Mouse (Mus musculus) liver, postnatal 0 days (tissue): ENCODE results near the gene Prmt9. TPM values are rescaled to one million over a fixed set of nuclear protein-coding genes. Genes with fewer than 3 reads are reported as not detected.

Source experiments
- ATAC-seq: fragments of 200-750 bp; cut with Nextera tagmentation; 2 replicates; pipeline ENCODE4 v1.8.0; 2017; ENCODE audit warnings: mild to moderate bottlenecking, moderate library complexity
- DNase-seq: peaks from one replicate; pipeline ENCODE4 v3.0.0-alpha.2; 2016
- H3K27ac ChIP-seq: fragments of 300-500 bp; sonication (generic); 2 replicates; pipeline ENCODE4 v1.5.1; 2014; ENCODE audit warnings: antibody characterized with exemption, moderate library complexity, mild to moderate bottlenecking, low read depth
- H3K27me3 ChIP-seq: fragments of 300-500 bp; sonication (generic); 2 replicates; pipeline ENCODE4 v1.6.1; 2014; ENCODE audit warnings: low read length, control low read depth, mixed read lengths; ENCODE audit not compliant: insufficient read depth
- H3K36me3 ChIP-seq: fragments of 300-500 bp; sonication (generic); replicated peaks from 2 replicates; pipeline ENCODE4 v1.6.1; 2014; ENCODE audit warnings: mild to moderate bottlenecking, control low read depth, low read length, moderate library complexity, mixed read lengths; ENCODE audit not compliant: insufficient read depth
- H3K4me1 ChIP-seq: fragments of 300-500 bp; sonication (generic); 2 replicates; pipeline ENCODE4 v1.6.1; 2014; ENCODE audit warnings: antibody characterized with exemption, mild to moderate bottlenecking, control low read depth; ENCODE audit not compliant: insufficient read depth
- H3K4me2 ChIP-seq: fragments of 300-500 bp; sonication (generic); 2 replicates; pipeline ENCODE4 v1.6.1; 2014; ENCODE audit warnings: low read depth, mild to moderate bottlenecking, low read length, moderate library complexity, mixed read lengths
- H3K4me3 ChIP-seq: fragments of 300-500 bp; sonication (generic); 2 replicates; pipeline ENCODE4 v1.5.1; 2014; ENCODE audit warnings: low read depth, low read length
- H3K9ac ChIP-seq: fragments of 300-500 bp; sonication (generic); replicated peaks from 2 replicates; pipeline ENCODE4 v1.6.1; 2014; ENCODE audit warnings: mild to moderate bottlenecking, moderate library complexity
- H3K9me3 ChIP-seq: fragments of 300-500 bp; sonication (generic); 2 replicates; pipeline ENCODE4 v1.6.1; 2016; ENCODE audit warnings: mild to moderate bottlenecking, control low read depth, low read length, mixed read lengths
- CTCF ChIP-seq: sonication (generic); IDR thresholded peaks from 2 replicates; pipeline ENCODE4 v1.5.1; 2016; ENCODE audit warnings: antibody characterized with exemption, low read depth
- EP300 ChIP-seq: IDR thresholded peaks from 2 replicates; pipeline ENCODE4 v1.6.1; 2016; ENCODE audit warnings: antibody characterized with exemption, low read depth, mild to moderate bottlenecking
- WGBS: fragments of 180-500 bp; shearing (Covaris S2); extraction: QIAGEN DNeasy Blood & Tissue Kit; methylation state at CpG from one replicate; pipeline ENCODE4 v1.1.7; 2014; ENCODE audit not compliant: insufficient replicate concordance; 5-methylcytosine and 5-hydroxymethylcytosine counted together
- polyA plus RNA-seq: library from polyadenylated mRNA; unstranded; fragments of >200 nt; fragmentation: Nextera tagmentation; extraction: Ambion mirVana; gene quantifications from 2 replicates; pipeline ENCODE4 v1.2.1, GENCODE M21; 2015

Gene Prmt9
- polyA plus RNA-seq, 1 experiment from 2014 or later, result 6.3 TPM

DNA sequence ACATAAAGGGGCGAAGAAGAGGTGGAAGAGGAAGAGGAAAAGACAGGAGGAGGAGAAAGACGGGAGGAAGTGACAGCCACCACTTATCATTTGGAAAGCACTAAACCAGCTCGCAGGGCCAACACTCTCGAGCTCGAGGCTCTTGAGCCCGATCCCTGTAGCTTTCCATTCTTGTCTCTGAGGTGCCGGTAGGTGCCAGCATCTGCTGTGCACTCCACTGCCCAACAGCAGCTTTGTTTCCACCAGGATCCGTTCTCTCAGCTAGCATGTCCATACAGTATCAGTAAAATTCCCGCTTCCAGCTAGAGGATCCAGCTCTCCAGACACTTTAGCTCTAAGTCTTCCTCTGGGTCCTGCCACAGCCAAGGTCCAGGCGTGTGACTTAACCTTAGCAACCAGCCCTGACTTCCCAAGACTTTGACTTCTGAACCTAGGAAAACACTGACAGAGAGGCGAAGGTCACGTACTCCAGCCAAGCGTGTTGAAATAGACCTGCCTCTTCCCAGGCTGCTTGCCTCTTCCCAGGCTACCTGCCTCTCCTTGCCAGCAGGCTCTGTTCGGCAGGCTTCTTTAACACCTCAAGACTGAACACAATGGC is 25.1 kb upstream of the Prmt9 start:
- ATAC-seq (peak; percentile 50), DNase-seq (no peak)
- Histone ChIP-seq H3K27me3 (no peaks in the 10 kb centered on the region), H3K4me3 (0 out of 2 replicates have a peak overlapping the region, but pooled peaks have one; percentile 3), H3K9ac (no peak overlapping the region), H3K4me2 (peak overlapping the region; percentile 43), H3K36me3 (no peaks in the 10 kb centered on the region), H3K4me1 (peaks cover 12% of the 10 kb centered on the region; the same call in 1 of the 2 replicates), H3K27ac (peak overlapping the region; percentile 34; the same call in 1 of the 2 replicates), H3K9me3 (no peaks in the 10 kb centered on the region)
- 52% methylated on average over 14 of the region's 14 CpGs for WGBS
- TF ChIP-seq CTCF (no peak), EP300 (no peak)

DNA sequence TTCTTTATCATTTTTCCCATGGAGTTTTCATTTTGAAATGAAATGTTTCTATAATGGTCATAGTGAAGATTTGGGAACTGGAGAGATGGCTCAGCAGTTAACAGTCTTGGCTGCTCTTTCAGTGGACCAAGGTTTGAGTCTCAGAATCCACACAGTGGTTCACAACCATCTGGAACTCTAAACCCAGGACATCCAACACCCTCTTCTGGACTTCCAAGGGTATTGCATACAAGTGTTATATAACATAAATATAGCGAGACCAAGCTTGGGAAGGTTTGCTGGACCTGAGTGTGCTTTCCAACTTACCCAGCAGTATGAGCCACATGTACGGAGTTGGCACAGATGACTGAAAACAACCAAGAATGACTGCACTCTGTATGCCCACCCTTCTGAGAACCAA is 24.3 kb upstream of the Prmt9 start:
- H3K27ac ChIP-seq, result no peak overlapping the region
- peaks cover 12% of the 10 kb centered on the region; the same call in 1 of the 2 replicates for H3K4me1 ChIP-seq
- H3K36me3 ChIP-seq, result no peaks in the 10 kb centered on the region
- H3K4me2 ChIP-seq, result 0 out of 2 replicates have a peak overlapping the region, but pooled peaks have one; percentile 43
- TF ChIP-seq EP300 (no peak), CTCF (peak; percentile 57)
- no peak overlapping the region for H3K9ac ChIP-seq
- no peak overlapping the region for H3K4me3 ChIP-seq
- 82% methylated on average over 2 of the region's 2 CpGs for WGBS
- DNase-seq, result no peak
- no peaks in the 10 kb centered on the region for H3K27me3 ChIP-seq
- no peaks in the 10 kb centered on the region for H3K9me3 ChIP-seq
- ATAC-seq, result peak; percentile 47; the same call in 1 of the 2 replicates

DNA sequence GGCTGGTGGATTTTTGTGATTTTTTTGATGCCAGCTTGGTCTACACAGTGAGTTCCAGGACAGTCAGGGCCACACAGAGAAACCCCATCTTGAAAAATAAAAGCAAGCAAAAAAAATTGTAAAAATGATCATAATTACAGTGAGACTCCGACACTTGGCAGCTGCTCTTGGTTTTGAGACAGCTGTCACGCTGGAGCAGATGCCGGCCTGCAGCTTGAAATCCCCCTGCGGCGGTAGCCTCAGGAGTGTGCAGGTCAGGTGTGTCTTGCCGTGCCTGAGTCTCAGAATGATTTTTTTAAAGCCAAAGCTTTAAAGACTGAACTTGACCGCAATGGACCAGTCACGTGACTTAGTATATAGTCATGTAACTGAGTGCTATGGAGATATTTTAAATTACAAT is 23.1 kb upstream of the Prmt9 start:
- 86% methylated on average over 8 of the region's 8 CpGs for WGBS
- no peak overlapping the region for H3K4me2 ChIP-seq
- DNase-seq, result no peak
- no peaks in the 10 kb centered on the region for H3K36me3 ChIP-seq
- H3K9ac ChIP-seq, result no peak overlapping the region
- no peak overlapping the region for H3K4me3 ChIP-seq
- no peaks in the 10 kb centered on the region for H3K9me3 ChIP-seq
- peaks cover 12% of the 10 kb centered on the region; the same call in 1 of the 2 replicates for H3K4me1 ChIP-seq
- no peaks in the 10 kb centered on the region for H3K27me3 ChIP-seq
- H3K27ac ChIP-seq, result no peak overlapping the region
- no peak for ATAC-seq
- TF ChIP-seq CTCF (no peak), EP300 (no peak)

DNA sequence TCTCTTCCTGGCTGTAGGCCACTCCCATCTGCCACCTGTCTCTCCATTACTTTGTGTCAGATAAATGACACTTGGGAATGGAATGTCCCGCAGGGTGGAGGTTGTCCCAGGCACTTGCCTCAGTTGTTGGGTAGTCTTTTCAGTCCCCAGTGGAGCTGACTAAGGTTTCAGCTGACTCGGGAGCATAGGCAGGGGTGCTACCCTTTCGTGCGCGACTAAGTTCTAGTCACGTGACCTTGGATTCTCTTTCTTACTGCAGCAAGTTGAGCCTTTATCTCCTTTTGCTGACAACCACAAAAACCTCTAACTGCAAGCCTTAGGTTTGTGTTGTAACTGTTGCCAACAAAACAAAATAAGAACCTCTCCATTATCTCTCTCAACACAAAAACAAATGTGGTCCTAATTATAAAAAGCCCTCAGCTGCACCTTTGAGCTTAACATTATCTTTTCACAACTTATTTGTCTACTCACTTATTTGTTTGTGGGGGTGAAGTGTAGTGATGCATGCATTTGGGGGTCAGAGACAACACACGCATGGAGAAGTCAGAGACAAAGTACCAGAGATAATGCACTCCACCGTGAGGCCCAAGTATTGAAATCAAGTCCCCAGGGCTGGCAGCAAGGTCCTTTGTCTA is 14.7 kb upstream of the Prmt9 start:
- Histone ChIP-seq H3K27me3 (no peaks in the 10 kb centered on the region), H3K9me3 (no peaks in the 10 kb centered on the region), H3K4me3 (no peak overlapping the region), H3K27ac (no peak overlapping the region), H3K4me1 (0 out of 2 replicates have a peak, but pooled peaks cover 4% of the 10 kb centered on the region), H3K9ac (no peak overlapping the region), H3K4me2 (peak overlapping the region; percentile 52), H3K36me3 (no peaks in the 10 kb centered on the region)
- peak; percentile 64 for TF ChIP-seq EP300
- no peak for TF ChIP-seq CTCF
- ATAC-seq, result peak; percentile 65
- no peak for DNase-seq
- 39% methylated on average over 8 of the region's 8 CpGs for WGBS

DNA sequence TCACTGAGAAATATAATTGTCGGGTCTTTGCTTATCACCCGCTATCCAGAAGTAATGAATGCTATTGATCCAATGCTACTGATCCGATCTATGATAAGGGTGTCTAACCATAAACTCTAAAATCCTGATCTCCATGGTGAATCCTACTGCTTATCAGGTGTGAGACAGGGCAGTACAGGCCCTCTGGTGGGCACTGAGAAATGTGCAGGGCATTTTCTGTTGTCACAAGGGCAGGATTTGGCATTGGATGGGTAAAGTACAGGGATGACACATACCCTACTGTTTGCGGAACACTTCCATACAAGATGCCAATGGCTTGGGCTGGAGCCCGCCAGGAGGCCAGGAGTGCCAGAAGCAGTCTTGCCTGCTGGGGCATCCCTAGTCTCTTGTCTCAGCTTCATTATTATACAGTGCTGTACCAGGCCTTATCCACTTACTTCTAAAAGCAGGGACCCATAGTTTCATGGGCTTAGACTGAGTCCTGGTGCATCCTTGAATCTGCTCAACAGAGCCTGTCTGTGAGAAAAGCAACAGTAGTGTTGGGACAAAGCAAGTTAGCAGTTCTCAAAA is 14.1 kb upstream of the Prmt9 start:
- Histone ChIP-seq H3K9ac (no peak overlapping the region), H3K36me3 (no peaks in the 10 kb centered on the region), H3K9me3 (no peaks in the 10 kb centered on the region), H3K27ac (no peak overlapping the region), H3K4me2 (0 out of 2 replicates have a peak overlapping the region, but pooled peaks have one; percentile 52), H3K4me3 (no peak overlapping the region), H3K27me3 (no peaks in the 10 kb centered on the region), H3K4me1 (0 out of 2 replicates have a peak, but pooled peaks cover 4% of the 10 kb centered on the region)
- DNase-seq (peak; percentile 54), ATAC-seq (peak; percentile 89)
- peak; percentile 82 for TF ChIP-seq CTCF
- TF ChIP-seq EP300, result no peak
- 59% methylated on average over 5 of the region's 5 CpGs for WGBS

DNA sequence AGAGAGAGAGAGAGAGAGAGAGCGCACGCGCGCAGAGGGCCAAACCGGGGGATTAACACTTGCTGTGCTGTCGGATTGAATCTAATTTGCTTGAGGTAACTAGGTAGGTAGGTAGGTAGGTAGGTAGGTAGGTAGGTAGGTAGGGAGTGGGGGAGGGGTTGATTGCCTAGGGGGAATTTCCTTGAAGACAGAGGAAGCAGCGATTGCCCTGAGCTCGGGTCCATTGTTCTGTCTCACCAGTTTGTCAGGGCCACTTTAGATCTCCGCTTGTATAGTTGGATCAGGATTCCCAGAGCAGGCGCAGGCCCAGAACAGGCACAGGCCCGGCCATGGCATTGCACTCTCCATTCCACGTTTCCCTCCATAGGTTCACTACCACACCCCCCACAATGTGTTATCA is 12.4 kb upstream of the Prmt9 start:
- WGBS, result 83% methylated on average over 12 of the region's 12 CpGs
- Histone ChIP-seq H3K9me3 (no peaks in the 10 kb centered on the region), H3K4me1 (0 out of 2 replicates have a peak, but pooled peaks cover 4% of the 10 kb centered on the region), H3K4me2 (no peak overlapping the region), H3K36me3 (no peaks in the 10 kb centered on the region), H3K27me3 (no peaks in the 10 kb centered on the region), H3K9ac (no peak overlapping the region), H3K4me3 (no peak overlapping the region), H3K27ac (no peak overlapping the region)
- TF ChIP-seq CTCF (no peak), EP300 (no peak)
- DNase-seq (no peak), ATAC-seq (no peak)
